Mouse (Mus musculus): Measurements from ENCODE around the gene Krt33b.

Gene Krt33b

GRCm38 (mm10) chr11:100029768-100030167, at the start of gene Krt33b:
Gene Krt33b, minus strand, starts transcription at chr11:100029868.
- no peak for DNase-seq (ENCODE audit: low spot score)

DNA sequence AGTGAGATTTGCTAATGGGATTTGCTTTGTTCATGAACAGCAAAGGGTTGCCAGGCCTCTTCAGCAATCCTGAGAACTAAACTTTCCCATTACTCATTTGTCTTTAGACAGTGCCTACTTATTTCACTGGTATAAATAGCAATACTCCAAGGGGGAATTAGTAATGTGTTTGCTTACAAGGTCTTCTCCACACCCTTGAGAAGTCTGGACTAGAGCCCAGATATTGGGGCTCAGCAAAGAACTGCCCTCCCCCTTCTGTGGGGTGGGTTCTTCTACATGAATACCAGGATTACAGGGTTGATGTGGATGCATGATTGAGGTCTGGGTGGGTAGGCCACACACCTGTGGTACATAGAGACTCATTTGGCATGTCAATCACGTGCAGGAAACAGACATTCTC, 44.2 kb upstream of the Krt33b start:
- no peak for DNase-seq (ENCODE audit: low spot score)

DNA sequence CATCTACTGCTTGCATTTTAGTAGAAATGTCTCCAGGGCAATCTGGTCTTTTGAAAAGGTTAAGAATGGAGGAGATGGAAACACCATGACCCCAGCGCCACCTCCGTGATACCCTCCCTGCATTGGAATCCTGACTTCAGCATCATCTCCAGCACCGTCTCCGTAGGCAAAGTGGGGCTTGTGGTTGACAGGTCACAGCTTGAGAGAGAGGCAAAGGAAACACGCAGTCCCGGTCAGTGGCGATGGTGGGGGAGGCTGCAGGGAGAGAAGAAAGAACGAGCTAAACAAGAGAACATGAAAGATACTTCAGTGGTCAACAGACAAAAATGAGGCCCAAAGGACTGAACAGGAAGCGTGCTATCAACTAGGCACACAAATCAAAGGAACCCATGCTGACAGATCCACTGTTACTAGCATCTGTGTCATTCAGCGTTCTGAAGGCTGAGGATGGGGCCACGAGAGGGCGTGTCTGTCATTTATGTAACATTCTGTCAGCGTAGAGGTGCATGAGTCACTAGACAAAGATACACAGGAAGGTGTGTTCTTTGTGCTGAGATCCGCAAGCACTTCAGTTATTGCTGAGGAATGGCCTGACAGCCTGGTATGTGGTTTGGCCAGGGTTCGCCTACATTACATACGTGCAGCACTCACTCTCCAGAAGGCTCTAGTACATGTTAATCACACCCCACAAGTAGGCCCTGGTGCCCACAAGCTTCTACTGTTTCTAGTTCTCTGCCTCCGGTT, 37.8 kb upstream of the Krt33b start:
- DNase-seq (ENCODE audit: low spot score) = no peak

- no peak for DNase-seq (ENCODE audit: low spot score)
Measured at GRCm38 (mm10) chr11:100066236-100067010, 36.8 kb upstream of the Krt33b start.

- DNase-seq (ENCODE audit: low spot score) = no peak
Measured at GRCm38 (mm10) chr11:100058875-100059274, 29.2 kb upstream of the Krt33b start.

DNA sequence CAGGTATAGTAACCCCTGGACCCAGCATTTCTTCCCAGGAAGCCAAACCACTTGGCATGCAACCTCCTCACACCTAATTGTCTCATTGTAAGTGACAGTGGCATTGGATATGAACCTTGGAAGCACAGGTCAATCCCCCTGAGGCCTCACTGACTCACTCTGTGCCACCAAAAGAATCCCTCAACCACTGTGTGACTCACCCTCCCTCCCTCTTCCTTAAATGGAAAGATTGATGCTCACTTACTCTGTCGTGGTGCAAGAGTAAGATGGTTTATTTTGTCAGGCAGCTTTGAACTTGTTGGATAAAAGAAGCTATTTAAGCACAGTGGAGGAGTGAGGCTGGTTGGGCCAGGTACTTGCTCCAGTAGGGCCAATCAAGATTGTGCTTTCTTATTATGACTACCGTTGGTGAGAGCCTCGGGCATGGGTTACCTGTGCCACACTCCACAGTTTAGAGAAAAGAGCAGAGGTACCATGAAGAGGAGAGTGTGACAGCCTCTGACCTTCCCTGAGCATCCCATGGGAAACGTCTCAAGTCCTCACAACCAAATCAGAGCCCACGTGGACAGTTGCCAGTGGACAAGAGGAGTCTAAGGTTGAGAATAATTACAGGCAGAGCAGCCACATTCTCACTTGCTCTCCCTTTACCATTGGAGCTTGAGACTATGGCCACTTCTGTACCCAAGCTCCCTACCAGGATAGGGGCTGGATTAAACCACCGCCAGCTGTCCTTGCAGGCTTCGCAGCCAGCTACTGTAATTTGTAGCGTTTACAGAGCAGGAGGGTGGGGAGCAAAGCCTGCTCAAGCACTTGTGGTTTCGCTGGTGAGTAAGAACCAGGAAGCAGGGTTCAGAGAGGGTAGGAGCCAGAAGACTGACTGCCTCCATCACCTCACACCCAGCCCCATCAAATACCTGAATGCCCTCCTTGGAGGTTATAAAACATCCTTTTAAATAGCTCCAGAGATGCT, 26.3 kb upstream of the Krt33b start:
- no peak for DNase-seq (ENCODE audit: low spot score)

- no peak for DNase-seq (ENCODE audit: low spot score)
Measured at GRCm38 (mm10) chr11:100050451-100050850, 20.8 kb upstream of the Krt33b start, which contains the start of gene Krt31. Gene Krt31, minus strand, starts transcription at chr11:100050551.

DNA sequence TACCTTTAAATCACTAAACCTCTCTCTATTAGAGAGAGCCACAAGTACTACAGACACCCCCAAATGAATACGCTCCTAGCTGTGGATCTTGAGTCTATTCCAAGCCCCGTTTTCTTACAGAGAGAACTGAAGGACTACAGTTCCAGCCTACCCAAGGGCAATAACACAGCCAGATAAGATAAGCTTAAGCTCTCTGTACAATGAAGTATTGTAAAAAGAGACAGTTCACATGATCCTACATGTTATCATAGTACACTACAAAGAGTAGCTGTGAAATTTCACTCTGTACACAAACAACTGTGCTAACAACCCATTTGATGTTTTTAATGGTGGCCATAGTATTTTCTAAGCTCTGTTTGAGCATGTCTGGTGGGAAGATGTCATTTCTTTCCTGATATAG, 17.5 kb upstream of the Krt33b start:
- DNase-seq (ENCODE audit: low spot score) = no peak

GRCm38 (mm10) chr11:100046303-100046866, 16.7 kb upstream of the Krt33b start:
- DNase-seq (ENCODE audit: low spot score) = no peak

GRCm38 (mm10) chr11:100041454-100041853, 11.8 kb upstream of the Krt33b start, which contains the start of gene Krt34:
Gene Krt34, minus strand, starts transcription at chr11:100041554.
- DNase-seq (ENCODE audit: low spot score) = no peak

DNA sequence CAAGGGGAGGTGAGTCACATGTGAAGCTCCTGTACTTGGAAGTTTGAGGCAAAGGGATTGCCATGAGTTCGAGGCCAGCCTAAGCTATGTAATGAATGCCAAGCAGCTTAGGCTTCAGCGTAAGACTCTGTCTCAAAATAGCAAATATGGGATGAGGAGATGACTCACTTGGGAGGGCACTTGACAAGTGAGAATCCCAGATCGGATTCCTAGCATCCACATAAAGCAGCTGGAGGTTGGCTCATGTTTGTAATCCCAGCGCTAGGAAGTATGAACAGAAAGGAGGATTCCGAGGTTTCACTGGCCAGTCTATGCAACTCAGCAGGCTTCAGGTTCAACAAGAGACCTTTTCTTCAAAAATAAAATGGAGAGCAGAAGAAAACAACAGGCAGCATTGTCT, 8.2 kb downstream of the Krt33b start:
- DNase-seq (ENCODE audit: low spot score) = no peak

- DNase-seq (ENCODE audit: low spot score) = no peak
Measured at GRCm38 (mm10) chr11:100019466-100019865, 10.2 kb downstream of the Krt33b start.

DNA sequence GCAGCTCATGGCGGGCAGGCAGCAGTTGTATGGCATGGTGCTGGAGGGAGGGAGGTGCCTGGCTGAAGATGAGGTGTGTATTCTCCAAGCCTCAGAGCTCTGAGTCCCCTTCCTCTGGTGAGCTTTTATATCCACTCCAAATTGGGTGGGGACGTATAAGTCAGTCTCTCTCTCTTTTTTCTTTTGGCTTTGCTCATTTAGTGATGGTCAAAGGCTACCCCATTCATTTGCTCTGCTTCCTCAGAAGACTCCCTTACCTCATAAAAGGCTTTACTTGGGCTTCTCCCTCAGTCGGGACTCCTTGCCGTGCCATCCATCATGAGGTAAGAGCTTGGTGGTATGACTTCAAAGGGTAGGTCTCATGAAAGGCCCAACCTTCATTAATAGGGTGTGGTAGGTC, 13.6 kb downstream of the Krt33b start, which contains the start of gene Krt33a:
TSS of gene Krt33a (minus strand) at position 101 of the 400 bp plus-strand sequence.
- no peak for DNase-seq (ENCODE audit: low spot score)

GRCm38 (mm10) chr11:100013691-100014171, 15.9 kb downstream of the Krt33b start:
- no peak for DNase-seq (ENCODE audit: low spot score)

DNA sequence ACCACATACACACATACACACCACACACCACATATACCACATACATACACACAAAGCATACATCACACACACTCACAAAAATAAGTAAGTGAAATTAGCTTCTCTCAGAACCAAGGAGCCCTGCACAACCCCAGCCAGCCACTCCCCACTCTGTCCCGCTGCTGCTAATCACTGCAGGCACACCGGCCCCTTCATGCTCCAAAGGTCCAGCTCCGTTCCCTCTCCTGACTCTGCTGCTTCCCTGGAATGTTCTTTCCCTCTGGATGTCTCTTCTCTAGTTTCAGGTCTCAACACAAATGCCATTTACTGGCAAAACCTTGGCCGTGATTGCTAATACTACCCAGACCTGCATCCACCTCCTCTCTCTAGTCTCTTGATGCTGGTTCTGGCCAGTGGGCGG, 19.0 kb downstream of the Krt33b start:
- DNase-seq (ENCODE audit: low spot score) = no peak

GRCm38 (mm10) chr11:100008336-100008735, 21.3 kb downstream of the Krt33b start:
- DNase-seq (ENCODE audit: low spot score) = no peak

DNA sequence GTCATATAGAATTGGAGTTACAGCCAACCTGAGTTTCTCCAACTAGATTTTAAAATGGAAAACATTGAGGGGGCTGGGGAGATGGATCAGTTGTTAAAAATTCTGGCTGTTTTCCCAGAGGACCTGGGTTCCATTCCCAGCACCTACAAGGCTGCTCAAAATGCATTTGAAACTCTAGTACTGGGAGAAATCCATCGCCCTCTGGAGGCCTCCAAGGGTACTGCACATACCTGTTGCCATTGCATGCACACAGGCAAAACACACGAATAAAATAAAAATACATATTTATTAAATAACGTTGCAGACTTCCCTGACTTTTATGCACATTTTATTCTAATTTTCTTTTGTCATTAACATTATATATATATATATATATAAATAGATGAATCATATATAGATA, 23.0 kb downstream of the Krt33b start:
- no peak for DNase-seq (ENCODE audit: low spot score)

GRCm38 (mm10) chr11:100005905-100006304, 23.8 kb downstream of the Krt33b start:
- no peak for DNase-seq (ENCODE audit: low spot score)

DNA sequence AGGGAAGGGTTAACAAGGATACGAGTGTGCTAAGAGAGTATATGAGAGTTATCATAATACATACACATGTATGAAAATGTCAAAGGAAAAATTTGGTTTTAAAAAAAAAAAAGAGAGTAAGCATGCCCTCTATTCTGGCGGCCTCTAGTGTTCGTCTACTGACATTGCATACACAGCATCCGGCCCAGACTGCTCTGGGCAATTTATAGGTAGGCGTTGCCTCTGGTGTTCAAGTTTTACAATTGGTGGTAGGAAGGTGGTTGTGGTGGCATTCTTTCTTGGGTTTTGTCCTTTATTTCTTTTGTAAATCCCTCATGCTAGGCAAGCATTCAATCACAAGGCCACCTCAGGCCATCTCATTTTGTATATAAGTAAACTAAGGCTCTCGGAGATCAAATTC, 24.8 kb downstream of the Krt33b start:
- no peak for DNase-seq (ENCODE audit: low spot score)

DNA sequence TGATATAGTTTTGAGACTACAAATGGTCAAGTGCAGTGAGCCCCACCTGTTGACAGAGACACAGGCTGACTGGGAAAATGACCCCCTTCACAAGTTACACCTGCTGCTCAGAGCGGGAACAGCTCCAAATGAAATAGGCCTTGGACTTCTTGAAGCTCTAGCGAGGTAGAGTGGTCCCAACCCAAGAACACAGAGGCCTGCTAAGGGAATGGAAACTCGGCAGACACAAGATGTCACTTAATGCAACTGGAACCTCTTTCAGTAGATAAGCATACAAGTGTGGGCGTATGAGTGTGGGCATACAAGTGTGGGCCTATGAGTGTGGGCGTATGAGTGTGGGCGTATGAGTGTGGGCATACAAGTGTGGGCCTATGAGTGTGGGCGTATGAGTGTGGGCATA, 30.6 kb downstream of the Krt33b start:
- no peak for DNase-seq (ENCODE audit: low spot score)

- DNase-seq (ENCODE audit: low spot score) = no peak
Measured at GRCm38 (mm10) chr11:99994384-99994661, 35.3 kb downstream of the Krt33b start.

Measured in T-cell, adult 2 months (primary cell).